Mouse (Mus musculus) C2C12 (cell line): ENCODE measurements around the gene Sparc. TPM values are rescaled to one million over a fixed set of nuclear protein-coding genes. Genes with fewer than 3 reads are reported as not detected.

ENCODE experiments used
- H3K27me3 ChIP-seq: one replicate; pipeline ENCODE4 v1.6.1; 2011; ENCODE audit not compliant: control insufficient read depth, insufficient read depth, insufficient read length
- H3K36me3 ChIP-seq: one replicate; pipeline ENCODE4 v1.6.1; 2011; ENCODE audit not compliant: control insufficient read depth, insufficient read depth
- H3K4me3 ChIP-seq: one replicate; pipeline ENCODE4 v1.5.1; 2011; ENCODE audit warnings: mild to moderate bottlenecking, control low read depth; ENCODE audit not compliant: poor library complexity, insufficient read depth, severe bottlenecking
- H3K79me2 ChIP-seq: one replicate; pipeline ENCODE4 v1.6.1; 2011; ENCODE audit not compliant: control insufficient read depth, insufficient read depth
- H3K79me3 ChIP-seq: one replicate; pipeline ENCODE4 v1.6.1; 2011; ENCODE audit warnings: low read depth, control low read depth
- H3ac ChIP-seq: one replicate; pipeline ENCODE3; 2011; ENCODE audit warnings: low read depth; ENCODE audit not compliant: control insufficient read depth, insufficient read length
- CEBPB ChIP-seq: IDR thresholded peaks from one replicate; pipeline ENCODE4 v1.6.1; 2011; ENCODE audit warnings: low read depth, mild to moderate bottlenecking, control low read depth, moderate library complexity
- CTCF ChIP-seq: IDR thresholded peaks from one replicate; pipeline ENCODE4 v1.5.1; 2011; ENCODE audit not compliant: control insufficient read depth, insufficient read depth, insufficient read length
- FOSL1 ChIP-seq: IDR thresholded peaks from one replicate; pipeline ENCODE4 v1.8.0; 2011; ENCODE audit warnings: mild to moderate bottlenecking, low read length; ENCODE audit not compliant: poor library complexity, insufficient read depth, severe bottlenecking
- MAX ChIP-seq: IDR thresholded peaks from one replicate; pipeline ENCODE4 v1.6.1; 2011; ENCODE audit warnings: mild to moderate bottlenecking, control low read depth
- MYOD1 ChIP-seq: IDR thresholded peaks from one replicate; pipeline ENCODE4 v1.6.1; 2011; ENCODE audit warnings: low read depth; ENCODE audit not compliant: control insufficient read depth, insufficient read length
- MYOG ChIP-seq: IDR thresholded peaks from one replicate; pipeline ENCODE4 v1.6.1; 2011; ENCODE audit not compliant: control insufficient read depth, insufficient read length; ENCODE audit errors: extremely low read depth
- USF1 ChIP-seq: IDR thresholded peaks from one replicate; pipeline ENCODE4 v1.6.1; 2011; ENCODE audit warnings: low read depth, mild to moderate bottlenecking, control low read depth, moderate library complexity
- long read RNA-seq, 2 experiments: library from polyadenylated mRNA; unstranded; transcript quantifications; one replicate each; pipeline ENCODE4 v2.0.0; 2019 to 2020
- polyA plus RNA-seq: library from polyadenylated mRNA; unstranded; fragments of >200 nt; fragmentation: generic; extraction: Trizol; gene quantifications from one replicate; pipeline ENCODE4 v1.2.1, GENCODE M21; 2012; ENCODE audit warnings: missing spikeins

Sparc gene
- polyA plus RNA-seq, result 632 TPM
- long read RNA-seq, experiment 1, transcript Sparc-201 (10 exons, 2,300 nt), result major isoform, 884 of 1,626 reads
- long read RNA-seq, experiment 1, transcript Sparc-205 (5 exons, 741 nt), result minor isoform, 17 of 1,626 reads
- long read RNA-seq, experiment 1, transcript Sparc-203 (4 exons, 909 nt), result minor isoform, 23 of 1,626 reads
- long read RNA-seq, experiment 1, transcript Sparc-202 (10 exons, 2,115 nt), result minor isoform, 203 of 1,626 reads
- long read RNA-seq, experiment 1, partial matches to known transcripts, result 144 of 1,626 reads
- long read RNA-seq, experiment 1, other reads (novel, unspliced or antisense), result 354 of 1,626 reads
- long read RNA-seq, experiment 2, transcript Sparc-202 (10 exons, 2,115 nt), result minor isoform, 54 of 396 reads
- long read RNA-seq, experiment 2, transcript Sparc-201 (10 exons, 2,300 nt), result major isoform, 221 of 396 reads
- long read RNA-seq, experiment 2, partial matches to known transcripts, result 101 of 396 reads
- long read RNA-seq, experiment 2, other reads (novel, unspliced or antisense), result 17 of 396 reads

- no peaks in the 10 kb centered on the region for H3K36me3 ChIP-seq
- H3ac ChIP-seq, result no peak within 1 kb of the TSS
- H3K4me3 ChIP-seq, result no peak within 1 kb of the TSS
- no peak for TF ChIP-seq CEBPB
- no peak for TF ChIP-seq MYOD1
- peaks cover 20% of the 10 kb centered on the region for H3K79me2 ChIP-seq
- no peaks in the 10 kb centered on the region for H3K27me3 ChIP-seq
- H3K79me3 ChIP-seq, result peaks cover 13% of the 10 kb centered on the region
Observed at GRCm38 (mm10) chr11:55422978-55423377, at the start of gene Sparc. Gene Sparc, minus strand, starts transcription at chr11:55423183.

- H3K27me3 ChIP-seq, result no peaks in the 10 kb centered on the region
- peaks cover 54% of the 10 kb centered on the region for H3K36me3 ChIP-seq
- H3K79me2 ChIP-seq, result peaks cover 70% of the 10 kb centered on the region
- no peak overlapping the region for H3K4me3 ChIP-seq
- H3ac ChIP-seq, result no peak overlapping the region
- H3K79me3 ChIP-seq, result peaks cover 66% of the 10 kb centered on the region
- no peak for TF ChIP-seq MYOD1
- no peak for TF ChIP-seq CEBPB
- no peak for TF ChIP-seq MYOG
- TF ChIP-seq FOSL1, result no peak
- TF ChIP-seq CTCF, result no peak
- no peak for TF ChIP-seq USF1
- TF ChIP-seq MAX, result no peak
Observed at GRCm38 (mm10) chr11:55471467-55471866, 48.5 kb upstream of the Sparc start.

GRCm38 (mm10) chr11:55470761-55471160 is 47.8 kb upstream of the Sparc start:
- H3K79me2 ChIP-seq, result peaks cover 63% of the 10 kb centered on the region
- TF ChIP-seq CEBPB (no peak), FOSL1 (no peak), MYOD1 (no peak), MAX (no peak), USF1 (no peak), CTCF (no peak), MYOG (no peak)
- H3ac ChIP-seq, result peak overlapping the region; percentile 56
- peak overlapping the region; percentile 98 for H3K4me3 ChIP-seq
- H3K36me3 ChIP-seq, result peaks cover 47% of the 10 kb centered on the region
- H3K27me3 ChIP-seq, result no peaks in the 10 kb centered on the region
- H3K79me3 ChIP-seq, result peaks cover 59% of the 10 kb centered on the region

- TF ChIP-seq MYOG (no peak), CTCF (no peak), MAX (no peak), MYOD1 (no peak), USF1 (no peak), FOSL1 (no peak), CEBPB (no peak)
- H3K4me3 ChIP-seq, result peak overlapping the region; percentile 98
- peaks cover 42% of the 10 kb centered on the region for H3K36me3 ChIP-seq
- peaks cover 57% of the 10 kb centered on the region for H3K79me2 ChIP-seq
- peak overlapping the region; percentile 97 for H3ac ChIP-seq
- H3K27me3 ChIP-seq, result no peaks in the 10 kb centered on the region
- peaks cover 53% of the 10 kb centered on the region for H3K79me3 ChIP-seq
Observed at GRCm38 (mm10) chr11:55469923-55470691, 47.1 kb upstream of the Sparc start.

GRCm38 (mm10) chr11:55469048-55469843 is 46.3 kb upstream of the Sparc start, which contains the start of gene G3bp1:
Gene G3bp1, plus strand, starts transcription at chr11:55469685.
- Histone ChIP-seq H3K79me3 (peaks cover 45% of the 10 kb centered on the region), H3K27me3 (no peaks in the 10 kb centered on the region), H3ac (peak within 1 kb of the TSS; percentile 97), H3K36me3 (peaks cover 34% of the 10 kb centered on the region), H3K79me2 (peaks cover 48% of the 10 kb centered on the region), H3K4me3 (peak within 1 kb of the TSS; percentile 98)
- TF ChIP-seq MYOG (no peak), FOSL1 (no peak), CEBPB (no peak), MAX (peak; percentile 92), CTCF (no peak)
